Mouse (Mus musculus) liver, adult 2 months (tissue): ENCODE measurements around the gene Kcnt2. TPM values are rescaled to one million over a fixed set of nuclear protein-coding genes. Genes with fewer than 3 reads are reported as not detected.

Experiments used
- DNase-seq: peaks from one replicate; pipeline ENCODE4 v3.0.0-alpha.2; 2011; ENCODE audit warnings: low read depth, low spot score; ENCODE audit errors: extremely low read depth
- H3K27ac ChIP-seq: fragments of 200-500 bp; replicated peaks from 2 replicates; pipeline ENCODE4 v1.5.1; 2012; ENCODE audit warnings: low read depth, mild to moderate bottlenecking, control low read depth, inconsistent platforms, low read length; ENCODE audit not compliant: insufficient read depth
- H3K27me3 ChIP-seq: fragments of 200-500 bp; 2 replicates; pipeline ENCODE4 v1.6.1; 2012; ENCODE audit warnings: mild to moderate bottlenecking, moderate library complexity, low read length, inconsistent platforms; ENCODE audit not compliant: control insufficient read depth, insufficient read depth
- H3K36me3 ChIP-seq: fragments of 200-500 bp; 2 replicates; pipeline ENCODE4 v1.6.1; 2012; ENCODE audit warnings: low read length, inconsistent platforms; ENCODE audit not compliant: control insufficient read depth, insufficient read depth
- H3K4me1 ChIP-seq: fragments of 200-500 bp; 2 replicates; pipeline ENCODE4 v1.6.1; 2011; ENCODE audit warnings: low read length; ENCODE audit not compliant: control insufficient read depth, insufficient read depth
- H3K4me3 ChIP-seq: fragments of 200-500 bp; 2 replicates; pipeline ENCODE4 v1.5.1; 2011; ENCODE audit warnings: low read depth, mild to moderate bottlenecking, control low read depth, low read length, moderate library complexity; ENCODE audit not compliant: insufficient read depth
- H3K79me2 ChIP-seq: fragments of 200-500 bp; 2 replicates; pipeline ENCODE4 v1.6.1; 2012; ENCODE audit warnings: inconsistent platforms, mild to moderate bottlenecking, low read length, moderate library complexity; ENCODE audit not compliant: control insufficient read depth, insufficient read depth
- H3K9ac ChIP-seq: fragments of 200-500 bp; 2 replicates; pipeline ENCODE4 v1.6.1; 2012; ENCODE audit warnings: low read depth, mild to moderate bottlenecking, control low read depth, inconsistent platforms, low read length
- CTCF ChIP-seq: fragments of 200-500 bp; IDR thresholded peaks from 2 replicates; pipeline ENCODE4 v1.5.1; 2011; ENCODE audit warnings: low read depth, low read length, control low read depth
- POLR2A ChIP-seq: fragments of 200-500 bp; IDR thresholded peaks from 2 replicates; pipeline ENCODE4 v1.6.1; 2011; ENCODE audit warnings: low read length, control low read depth; ENCODE audit not compliant: insufficient read depth; ENCODE audit errors: extremely low read depth
- WGBS: fragments of 180-500 bp; shearing (Covaris S2); methylation state at CpG from one replicate; pipeline ENCODE4 v1.1.7; 2018; 5-methylcytosine and 5-hydroxymethylcytosine counted together
- polyA plus RNA-seq: library from polyadenylated mRNA; depleted of rRNA; stranded (reverse); fragments of >200 nt; gene quantifications from 2 replicates; pipeline ENCODE4 v1.2.3, GENCODE M21; 2012
- total RNA-seq: library from RNA; depleted of rRNA; stranded (reverse); fragments of >200 nt; gene quantifications from 2 replicates; pipeline ENCODE4 v1.2.3, GENCODE M21; 2014

The Kcnt2 gene
- total and polyA plus RNA-seq, 2 experiments = 0.18 to 0.83 TPM

- 82% methylated on average over 7 of the region's 7 CpGs for WGBS
Observed at GRCm38 (mm10) chr1:140572141-140572540, 326.2 kb downstream of the Kcnt2 start.

GRCm38 (mm10) chr1:140578607-140579006, 332.6 kb downstream of the Kcnt2 start:
- Histone ChIP-seq H3K36me3 (no peaks in the 10 kb centered on the region), H3K79me2 (no peaks in the 10 kb centered on the region), H3K4me3 (no peak overlapping the region), H3K4me1 (no peaks in the 10 kb centered on the region), H3K27ac (no peak overlapping the region), H3K9ac (no peak overlapping the region), H3K27me3 (no peaks in the 10 kb centered on the region)
- WGBS = 85% methylated on average over 3 of the region's 3 CpGs
- TF ChIP-seq POLR2A (no peak), CTCF (no peak)
- DNase-seq = no peak

More at GRCm38 (mm10) chr1:140572141-140572540, 326.2 kb downstream of the Kcnt2 start:
- H3K9ac ChIP-seq = no peak overlapping the region
- TF ChIP-seq POLR2A (no peak), CTCF (no peak)
- H3K27ac ChIP-seq = no peak overlapping the region
- DNase-seq = no peak
- H3K4me3 ChIP-seq = no peak overlapping the region
- no peaks in the 10 kb centered on the region for H3K79me2 ChIP-seq
- no peaks in the 10 kb centered on the region for H3K36me3 ChIP-seq
- H3K27me3 ChIP-seq = no peaks in the 10 kb centered on the region
- H3K4me1 ChIP-seq = peaks cover 4% of the 10 kb centered on the region; the same call in 1 of the 2 replicates

DNA sequence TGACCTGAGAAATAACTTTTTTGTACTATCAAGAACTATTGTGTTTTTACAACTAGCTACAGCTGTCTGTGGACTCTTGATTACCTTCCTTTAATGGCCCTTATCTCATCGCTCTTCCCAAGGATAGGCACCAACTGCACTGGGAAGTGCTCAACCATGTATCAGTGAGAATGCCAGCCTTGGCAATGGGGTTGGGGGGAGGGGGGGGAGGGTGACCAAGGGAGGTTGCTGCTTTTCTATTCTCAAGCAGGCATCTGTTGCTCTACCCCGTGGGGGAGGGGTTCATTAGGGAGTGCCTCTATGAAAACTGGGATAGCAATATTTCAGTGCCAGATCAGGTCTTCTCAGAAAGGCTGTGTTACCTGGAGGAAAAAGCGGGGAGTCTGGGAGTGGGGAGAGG, 342.3 kb downstream of the Kcnt2 start:
- Histone ChIP-seq H3K27me3 (no peaks in the 10 kb centered on the region), H3K79me2 (no peaks in the 10 kb centered on the region), H3K4me1 (no peaks in the 10 kb centered on the region), H3K27ac (no peak overlapping the region), H3K9ac (no peak overlapping the region), H3K4me3 (no peak overlapping the region), H3K36me3 (no peaks in the 10 kb centered on the region)
- no peak for DNase-seq
- no peak for TF ChIP-seq POLR2A
- no peak for TF ChIP-seq CTCF
- 79% methylated on average over 3 of the region's 3 CpGs for WGBS

- no peaks in the 10 kb centered on the region for H3K79me2 ChIP-seq
- no peak overlapping the region for H3K9ac ChIP-seq
- 88% methylated on average over 4 of the region's 4 CpGs for WGBS
- no peak for DNase-seq
- no peak overlapping the region for H3K4me3 ChIP-seq
- H3K36me3 ChIP-seq = no peaks in the 10 kb centered on the region
- no peak for TF ChIP-seq CTCF
- no peak for TF ChIP-seq POLR2A
- H3K27ac ChIP-seq = no peak overlapping the region
- no peaks in the 10 kb centered on the region for H3K4me1 ChIP-seq
- no peaks in the 10 kb centered on the region for H3K27me3 ChIP-seq
Observed at GRCm38 (mm10) chr1:140608765-140609297, 362.9 kb downstream of the Kcnt2 start.

GRCm38 (mm10) chr1:140613101-140613500, 367.1 kb downstream of the Kcnt2 start:
- DNase-seq = no peak
- Histone ChIP-seq H3K27me3 (no peaks in the 10 kb centered on the region), H3K4me1 (no peaks in the 10 kb centered on the region), H3K9ac (no peak overlapping the region), H3K4me3 (no peak overlapping the region), H3K27ac (no peak overlapping the region), H3K36me3 (no peaks in the 10 kb centered on the region), H3K79me2 (no peaks in the 10 kb centered on the region)
- 68% methylated on average over 1 of the region's 1 CpGs for WGBS
- TF ChIP-seq CTCF (no peak), POLR2A (no peak)

GRCm38 (mm10) chr1:140614840-140615239, 368.9 kb downstream of the Kcnt2 start:
- Histone ChIP-seq H3K4me3 (no peak overlapping the region), H3K36me3 (no peaks in the 10 kb centered on the region), H3K27me3 (no peaks in the 10 kb centered on the region), H3K79me2 (no peaks in the 10 kb centered on the region), H3K27ac (no peak overlapping the region), H3K9ac (no peak overlapping the region), H3K4me1 (no peaks in the 10 kb centered on the region)
- no peak for DNase-seq
- TF ChIP-seq POLR2A = no peak
- TF ChIP-seq CTCF = no peak
- 71% methylated on average over 2 of the region's 2 CpGs for whole genome bisulfite sequencing
